Mouse (Mus musculus): ENCODE results near the gene Gm20708.

The Gm20708 gene

DNA sequence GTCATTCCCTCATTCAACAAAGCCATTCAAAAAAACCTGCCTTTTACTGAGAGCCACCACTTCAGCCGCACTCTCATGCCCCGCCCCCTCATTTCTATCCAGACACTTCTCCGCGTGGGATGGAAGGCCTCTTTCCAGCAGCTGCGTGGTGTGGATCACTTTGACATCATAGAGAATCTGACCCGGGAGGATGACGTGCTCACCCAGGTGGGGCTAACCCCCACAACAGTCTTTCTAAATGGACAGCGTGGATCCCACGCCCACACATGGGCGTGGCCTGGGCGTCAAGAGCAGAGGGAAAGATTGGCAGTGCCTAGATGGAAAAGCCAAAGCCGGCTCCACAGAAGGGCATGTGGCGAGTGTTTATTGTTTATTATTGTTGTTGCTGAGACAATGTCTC is 26.8 kb downstream of the Gm20708 start:
- peak; percentile 50 to 67 for DNase-seq

DNA sequence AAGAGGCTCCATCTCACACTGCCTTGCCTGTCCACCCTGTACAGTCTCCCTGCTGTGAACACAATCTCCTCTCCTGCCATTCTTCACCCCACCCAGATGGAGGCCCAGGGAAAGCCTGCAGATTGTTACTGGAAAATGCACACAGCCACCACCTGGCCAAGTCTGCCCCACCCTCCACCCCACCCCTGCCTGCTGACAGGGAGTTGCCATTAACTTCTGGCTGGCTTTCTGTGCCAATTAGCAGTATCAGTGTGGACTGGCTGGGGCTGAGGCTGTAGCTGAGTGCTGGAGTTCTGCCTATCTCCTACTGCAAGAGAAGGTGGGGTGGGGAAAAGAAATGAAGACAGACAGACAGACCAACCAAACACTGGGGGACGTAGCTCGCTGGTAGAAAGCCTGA is 29.1 kb downstream of the Gm20708 start:
- DNase-seq, result peak in 1 of 2 experiments; percentile 46

DNA sequence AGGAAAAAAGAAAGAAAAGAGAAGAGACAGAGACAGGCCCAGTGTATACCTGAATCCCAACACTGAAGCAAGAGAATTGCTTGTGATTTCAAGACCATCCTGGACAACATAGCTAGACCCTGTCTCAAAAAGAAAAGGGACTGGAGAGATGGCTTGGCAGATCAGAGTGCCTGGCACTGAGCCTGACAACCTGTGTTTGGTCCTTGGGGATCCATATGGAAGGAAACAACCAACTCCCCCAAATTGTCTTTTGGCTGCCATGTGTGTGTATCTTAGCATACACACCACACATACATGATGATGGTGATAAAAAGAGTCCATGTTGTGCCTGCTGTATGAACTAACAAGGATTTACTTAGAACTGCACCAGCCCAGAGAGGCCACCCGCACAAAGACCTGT is 29.6 kb downstream of the Gm20708 start:
- no peak for DNase-seq

DNA sequence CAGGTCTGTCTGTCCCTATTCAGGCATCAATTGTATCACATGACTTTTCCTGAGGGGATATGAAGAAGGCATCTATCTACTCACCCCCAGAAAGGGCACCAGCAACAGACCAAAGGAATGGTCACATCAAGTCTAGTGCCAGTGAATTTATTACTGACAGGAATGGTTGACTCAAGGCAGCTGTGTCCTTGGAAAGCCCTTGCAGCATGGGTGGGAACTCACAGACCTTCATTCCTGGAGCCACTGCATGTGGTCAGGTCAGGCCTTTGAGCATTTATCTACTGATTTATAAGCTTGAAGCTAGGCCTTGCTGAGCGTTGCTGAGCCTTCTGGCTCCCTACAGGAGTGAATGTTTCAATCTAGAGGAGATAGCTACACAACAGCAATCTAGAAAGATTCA is 31.4 kb downstream of the Gm20708 start:
- DNase-seq, result no peak

DNA sequence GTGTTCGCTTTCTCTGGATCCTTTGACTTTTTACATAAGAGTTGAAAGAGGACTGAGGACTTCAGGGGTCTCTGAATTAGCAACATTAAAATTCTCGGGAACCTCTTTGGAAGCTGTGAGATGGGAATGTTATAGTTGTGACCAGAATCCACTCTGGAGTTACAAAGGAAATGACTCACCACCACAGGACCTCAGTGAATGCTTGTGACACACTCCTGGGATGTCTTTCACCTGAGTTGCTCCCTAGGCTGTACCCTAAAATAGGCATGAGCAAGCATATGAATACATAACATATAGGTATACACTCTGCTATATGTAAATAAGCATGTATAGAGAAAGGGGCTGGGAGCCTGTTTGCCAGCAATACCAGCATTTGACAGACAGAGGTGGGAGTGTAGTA is 34.0 kb downstream of the Gm20708 start:
- no peak for DNase-seq

DNA sequence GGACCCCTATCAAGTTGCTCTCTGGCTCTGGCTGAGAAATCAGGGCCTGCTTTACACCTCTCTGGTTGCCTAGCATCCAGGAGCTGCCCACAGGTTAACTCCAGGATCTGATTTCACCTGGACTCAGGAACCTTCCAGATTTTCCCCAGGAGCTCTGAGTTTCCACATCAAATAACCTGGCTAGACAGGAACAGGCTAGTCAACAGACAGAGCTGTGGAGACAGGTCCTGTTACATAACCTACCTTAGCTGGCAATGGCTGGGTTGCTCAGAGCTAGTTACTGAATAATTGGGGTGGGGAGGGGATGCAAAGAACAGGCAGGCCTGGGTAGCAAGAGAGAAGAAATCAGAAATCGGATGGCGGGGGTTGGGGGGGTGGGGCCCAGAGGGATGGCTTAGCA is 35.5 kb downstream of the Gm20708 start:
- DNase-seq, result no peak

DNA sequence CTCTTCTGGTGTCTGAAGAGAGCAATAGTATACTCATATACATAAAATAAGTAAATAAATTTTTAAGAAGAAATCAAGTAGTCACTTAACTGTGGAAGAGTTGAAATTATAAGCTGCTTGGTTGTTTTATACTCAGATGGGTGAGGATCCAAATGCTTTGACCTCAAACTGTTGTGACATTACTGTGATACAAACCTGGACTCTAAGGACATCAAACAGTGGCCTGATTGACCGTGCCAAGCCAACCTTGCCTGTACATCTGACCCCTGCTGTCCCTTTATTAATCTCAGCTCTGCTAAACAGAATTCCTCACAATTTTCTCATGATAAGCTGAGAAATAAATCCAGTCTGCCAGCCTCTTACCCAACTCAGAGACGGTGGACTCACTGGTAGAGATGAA is 36.2 kb downstream of the Gm20708 start:
- DNase-seq, result no peak

DNA sequence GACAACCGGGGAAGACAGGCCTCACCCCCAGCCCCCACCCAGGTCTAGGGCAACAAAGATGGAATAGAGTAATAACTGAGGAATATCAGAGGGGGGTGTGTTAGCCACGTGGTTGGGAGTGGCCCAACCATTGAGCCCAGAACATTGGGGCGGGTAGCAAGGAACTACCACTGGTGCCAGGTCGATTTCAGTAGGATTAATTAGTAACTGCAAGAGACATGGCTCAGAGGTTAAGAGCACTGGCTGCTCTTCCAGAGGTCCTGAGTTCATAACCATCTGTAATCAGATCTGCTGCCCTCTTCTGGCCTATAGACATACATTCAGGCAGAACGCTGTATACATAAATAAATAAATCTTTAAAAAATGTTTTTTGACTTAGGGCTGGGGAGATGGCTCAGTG is 37.2 kb downstream of the Gm20708 start:
- peak in 1 of 2 experiments; percentile 38 for DNase-seq

DNA sequence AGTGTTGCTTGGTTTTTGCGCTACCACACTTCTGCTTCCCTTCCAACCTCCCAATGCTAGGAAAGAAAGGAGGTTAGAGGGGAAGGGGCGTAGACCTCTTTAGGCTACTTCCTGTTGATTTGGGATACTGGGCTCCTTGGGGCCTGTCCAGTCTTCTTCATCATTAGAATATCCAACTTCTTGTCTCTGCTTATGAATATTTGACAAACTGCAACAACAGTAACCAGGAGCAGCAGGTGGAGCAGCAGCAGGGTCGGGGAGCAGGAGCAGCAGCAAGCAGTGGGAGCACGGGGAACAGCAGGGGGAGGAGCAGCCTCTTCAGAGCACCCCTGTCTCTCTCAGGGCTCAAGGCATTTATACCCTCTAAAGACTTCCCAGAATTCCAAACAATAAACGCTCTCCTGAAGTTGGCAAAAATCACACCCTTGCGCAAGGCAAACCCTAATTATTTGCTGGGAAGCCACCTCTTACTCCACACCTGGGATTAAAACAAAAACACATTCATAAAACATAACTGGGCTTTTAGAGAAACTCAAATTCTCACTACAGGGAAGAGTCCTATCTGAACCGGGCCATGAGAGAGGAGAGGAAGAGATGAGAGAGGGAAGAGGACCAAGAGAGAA is 38.2 kb downstream of the Gm20708 start:
- no peak for DNase-seq

DNA sequence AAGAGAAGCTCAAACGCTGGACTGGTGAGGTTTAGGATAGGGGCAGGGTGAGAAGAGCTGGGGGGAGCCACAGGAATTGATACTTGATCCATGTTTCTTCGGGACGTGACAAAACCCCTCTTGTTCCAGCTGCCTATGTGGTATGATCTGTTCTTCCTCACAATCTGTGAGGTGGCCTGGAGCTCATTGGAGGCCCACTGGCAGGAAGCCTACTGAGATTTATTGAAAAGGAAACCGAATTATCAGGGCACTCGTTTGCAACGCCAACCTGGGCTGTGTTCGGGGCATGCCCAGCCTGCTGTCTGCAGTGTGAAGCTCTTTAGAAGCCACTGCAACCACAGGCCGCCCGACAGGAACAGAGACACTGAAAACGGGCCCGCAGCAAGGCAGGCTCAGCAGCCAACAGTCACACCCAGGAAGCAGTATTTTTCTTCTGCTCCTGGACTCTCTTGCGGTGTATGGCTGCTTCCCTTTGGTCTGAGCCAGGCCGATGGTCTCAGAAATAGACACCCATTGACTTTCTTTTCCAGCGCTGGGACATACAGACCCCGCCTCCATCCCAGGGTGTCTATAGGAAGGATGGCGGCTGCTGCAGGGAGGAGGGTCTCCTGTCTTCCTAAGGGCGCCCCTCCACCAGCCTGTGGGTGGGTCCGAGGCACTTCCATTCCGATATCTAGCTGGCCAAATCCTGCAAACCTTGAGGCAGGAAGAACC is 39.0 kb downstream of the Gm20708 start:
- DNase-seq, result no peak

DNA sequence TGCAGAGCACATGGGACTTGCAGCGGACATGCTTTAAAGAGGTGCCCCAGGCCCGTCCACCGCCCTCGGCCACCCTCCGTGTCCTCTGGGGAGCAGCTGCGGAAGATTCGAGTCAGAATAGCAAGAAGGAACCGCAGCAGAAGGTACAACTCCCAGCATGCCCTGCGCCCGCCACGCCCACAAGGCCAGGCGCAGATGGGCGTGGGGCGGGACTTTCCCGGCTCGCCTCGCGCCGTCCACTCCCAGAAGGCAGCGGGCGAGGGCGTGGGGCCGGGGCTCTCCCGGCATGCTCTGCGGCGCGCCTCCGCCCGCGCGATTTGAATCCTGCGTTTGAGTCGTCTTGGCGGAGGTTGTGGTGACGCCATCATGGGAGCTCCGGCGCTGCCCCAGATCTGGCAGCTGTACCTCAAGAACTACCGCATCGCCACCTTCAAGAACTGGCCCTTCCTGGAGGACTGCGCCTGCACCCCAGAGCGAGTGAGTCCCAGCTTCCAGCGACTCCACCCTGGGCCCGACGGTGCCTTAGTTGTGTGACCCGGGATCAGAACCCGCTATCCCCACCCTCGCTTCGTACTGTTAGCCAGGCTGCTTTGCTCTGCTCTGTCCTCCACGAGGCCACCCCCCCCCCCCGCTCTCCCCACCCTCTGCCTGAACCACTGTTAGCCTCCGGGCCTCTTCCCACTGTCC is 39.7 kb downstream of the Gm20708 start, which contains the start of gene Birc5:
Gene Birc5, plus strand, starts transcription at position 267 of the 687 bp plus-strand sequence.
- peak; percentile 98 to 99 for DNase-seq

DNA sequence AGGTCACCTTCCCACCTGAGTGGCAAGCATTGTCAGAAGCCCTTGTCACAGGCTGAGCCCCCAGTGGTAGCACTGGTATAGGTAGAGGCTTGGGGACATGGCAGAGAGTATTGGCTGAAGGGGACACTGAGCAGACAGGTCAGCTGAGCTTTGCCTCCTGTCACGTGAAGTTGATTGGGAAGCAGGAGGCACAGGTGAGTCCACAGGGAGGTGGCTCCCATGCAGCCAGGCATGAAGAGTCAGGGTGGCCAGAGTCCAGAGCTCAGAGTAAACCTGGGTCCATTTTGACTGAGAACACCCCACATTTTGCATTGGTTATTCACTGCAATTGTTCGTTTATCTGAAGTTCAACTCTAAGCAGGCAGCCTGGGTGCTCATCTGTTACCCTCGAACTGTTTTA is 43.4 kb downstream of the Gm20708 start:
- DNase-seq, result no peak

DNA sequence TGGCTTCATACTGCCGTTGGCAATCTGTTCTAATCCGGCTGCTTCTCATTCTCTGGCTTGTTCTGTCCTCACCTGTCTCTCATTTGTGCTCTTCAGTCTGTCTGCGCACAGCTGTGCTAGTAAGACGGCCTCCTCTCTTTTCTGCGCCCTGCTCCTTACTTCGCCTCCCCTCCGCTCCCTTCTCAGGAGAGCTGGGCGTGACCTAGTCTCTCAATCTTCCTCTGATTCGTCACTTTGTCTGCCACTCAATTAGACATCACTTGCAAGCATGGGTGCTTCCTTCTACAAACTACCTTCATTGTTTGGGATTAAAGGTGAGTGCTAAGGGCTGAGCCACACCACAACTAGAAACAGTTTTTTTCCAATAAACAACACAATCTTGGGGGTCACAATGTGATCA is 44.8 kb downstream of the Gm20708 start:
- DNase-seq, result no peak

DNA sequence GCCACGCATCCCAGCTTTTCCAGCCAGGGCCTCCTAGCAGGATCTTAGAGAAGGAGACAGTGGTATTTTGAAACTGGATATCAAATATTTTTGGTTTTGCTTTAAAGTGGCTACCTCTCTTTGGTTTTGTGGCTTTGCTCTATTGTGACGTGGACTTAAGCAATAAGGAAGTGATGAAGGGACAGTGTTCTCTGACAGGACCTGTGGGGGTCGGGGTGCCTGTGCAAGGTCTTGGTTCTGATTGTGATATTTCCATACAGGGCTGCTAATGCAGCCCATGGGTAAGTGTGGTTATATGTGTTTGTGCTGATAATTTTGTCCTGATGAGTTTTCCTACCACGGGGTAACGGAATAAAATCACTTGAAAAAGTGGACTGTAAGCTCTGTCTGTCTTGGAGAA is 45.9 kb downstream of the Gm20708 start:
- DNase-seq, result no peak

DNA sequence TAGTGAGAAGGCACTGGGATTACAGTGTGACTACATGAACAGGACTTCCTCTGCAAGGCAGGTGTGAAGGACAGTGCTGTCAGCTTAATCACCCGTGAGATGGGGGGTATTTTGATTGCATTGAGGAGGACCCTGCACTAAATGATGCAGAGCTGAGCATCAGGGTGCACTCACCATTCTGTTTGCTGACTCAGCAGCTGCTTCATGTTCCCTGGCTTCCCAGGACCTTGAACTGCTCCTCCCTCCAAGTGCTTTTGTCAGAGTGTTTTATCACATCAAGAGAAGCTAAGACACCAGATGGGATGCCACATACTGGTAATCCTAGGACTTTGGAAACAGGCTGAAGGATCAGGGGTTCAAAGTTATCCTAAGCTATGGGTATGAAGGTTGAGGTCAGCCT is 46.5 kb downstream of the Gm20708 start:
- DNase-seq, result no peak

DNA sequence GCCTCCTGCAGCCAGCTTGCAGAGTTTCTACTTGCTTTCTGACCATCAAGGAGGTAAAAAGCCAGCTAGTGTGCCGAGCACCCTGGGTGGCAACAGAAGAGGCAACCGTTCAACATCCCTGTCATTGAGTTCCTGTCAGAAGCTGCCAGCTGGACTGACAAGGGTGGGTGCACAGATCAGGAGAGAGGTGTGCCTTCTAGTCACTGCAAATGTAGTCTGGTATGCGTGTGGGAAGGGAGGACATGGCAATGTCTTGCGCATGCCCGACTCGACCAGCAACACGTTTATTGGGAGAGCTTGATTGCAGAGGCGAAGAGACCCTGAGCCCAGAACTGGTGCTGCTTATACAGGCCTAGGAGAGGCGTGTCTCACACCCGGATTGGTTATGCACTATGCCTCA is 48.0 kb downstream of the Gm20708 start:
- no peak for DNase-seq

DNA sequence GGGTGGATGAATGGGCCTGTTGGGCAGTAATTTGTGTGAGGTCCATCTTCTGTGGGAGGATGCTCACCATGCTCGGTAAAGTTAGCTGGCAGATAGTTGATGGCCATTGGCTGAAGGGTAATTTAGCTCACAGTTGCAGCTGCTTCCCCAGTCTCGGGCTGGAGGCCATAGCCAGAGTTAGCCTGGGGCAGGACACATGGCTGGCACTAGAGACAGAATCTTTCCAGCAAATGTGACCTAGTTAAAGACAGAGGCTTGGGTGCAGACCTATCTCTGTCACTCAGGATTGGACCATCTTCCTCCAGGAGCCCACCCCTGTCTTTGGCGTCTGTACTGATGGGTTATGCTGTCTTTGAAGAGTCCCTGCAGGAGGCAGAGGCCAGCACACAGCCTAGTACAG is 48.9 kb downstream of the Gm20708 start:
- DNase-seq, result no peak

DNA sequence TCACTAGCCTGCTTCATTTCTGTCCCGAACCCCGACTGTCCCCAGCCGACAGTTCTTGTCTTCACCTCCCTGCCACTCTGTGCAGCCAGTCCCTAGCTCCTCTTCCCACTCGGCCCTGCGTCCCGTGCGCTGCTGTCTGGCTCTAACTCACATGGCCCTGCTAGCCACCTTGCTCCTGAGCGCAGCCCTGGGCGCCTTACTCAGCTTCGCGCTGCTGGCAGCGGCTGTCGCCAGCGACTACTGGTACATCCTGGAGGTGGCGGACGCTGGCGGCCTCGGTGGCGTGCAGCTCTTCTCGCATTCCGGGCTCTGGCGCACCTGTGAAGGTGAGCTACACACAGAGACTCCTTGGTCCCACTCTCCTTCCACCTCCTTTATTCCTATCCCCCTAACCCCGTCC is 51.1 kb downstream of the Gm20708 start, which contains the start of gene Tmem235:
Gene Tmem235, plus strand, starts transcription at position 152 of the 400 bp plus-strand sequence.
- peak; percentile 33 to 45 for DNase-seq

DNA sequence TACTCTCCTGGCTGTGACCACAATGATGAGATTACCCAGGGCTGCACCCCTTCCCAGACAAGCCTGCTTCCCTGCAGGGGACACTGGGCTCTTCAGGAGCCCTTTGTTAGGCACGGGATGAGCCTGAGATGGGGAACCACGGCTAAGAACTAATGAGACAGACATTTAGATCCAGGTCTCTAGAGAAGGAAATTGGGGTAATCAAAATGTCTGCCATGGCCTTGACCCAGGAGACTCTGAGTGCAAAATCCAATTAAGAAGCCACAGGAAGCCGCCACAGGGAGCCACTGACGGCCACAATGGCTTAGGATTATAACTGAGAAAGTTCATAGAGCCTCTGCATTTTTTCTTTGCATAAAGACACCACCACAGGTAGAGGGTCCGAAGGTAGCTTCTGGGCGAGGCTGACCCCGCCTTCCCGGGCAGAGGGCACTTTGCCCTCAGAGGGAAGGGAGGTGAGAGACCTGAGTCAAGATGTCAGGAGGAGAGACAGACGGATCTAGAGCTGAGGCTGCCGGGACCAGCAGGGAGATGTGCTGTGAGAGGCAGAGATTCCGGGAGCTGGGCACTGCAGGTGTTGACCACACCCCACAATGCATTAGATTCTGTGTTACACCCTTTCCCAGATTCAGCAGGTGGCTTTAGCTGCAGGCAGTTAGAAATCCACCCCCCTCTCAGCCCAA is 53.8 kb downstream of the Gm20708 start:
- DNase-seq, result peak in 1 of 2 experiments; percentile 61

DNA sequence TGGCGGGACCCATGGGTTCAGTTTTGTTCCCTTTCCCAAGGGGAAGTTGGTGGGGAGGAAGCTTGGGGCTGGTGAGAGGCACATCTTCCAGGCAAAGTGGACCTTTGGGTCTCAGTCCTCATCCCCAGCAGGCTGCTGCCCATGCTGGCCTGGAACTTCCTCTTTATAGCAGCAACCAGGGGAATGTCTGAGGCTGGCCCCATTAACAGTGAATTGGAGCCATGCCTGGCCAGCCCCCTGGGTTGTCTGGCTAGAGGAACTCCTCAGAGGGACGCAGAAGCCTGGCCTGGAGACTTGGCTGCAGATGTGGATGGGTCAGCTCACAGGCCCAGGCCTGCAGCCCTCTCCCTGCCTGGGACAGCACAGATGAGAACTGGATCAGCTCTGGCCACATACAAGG is 55.3 kb downstream of the Gm20708 start:
- DNase-seq, result no peak

DNA sequence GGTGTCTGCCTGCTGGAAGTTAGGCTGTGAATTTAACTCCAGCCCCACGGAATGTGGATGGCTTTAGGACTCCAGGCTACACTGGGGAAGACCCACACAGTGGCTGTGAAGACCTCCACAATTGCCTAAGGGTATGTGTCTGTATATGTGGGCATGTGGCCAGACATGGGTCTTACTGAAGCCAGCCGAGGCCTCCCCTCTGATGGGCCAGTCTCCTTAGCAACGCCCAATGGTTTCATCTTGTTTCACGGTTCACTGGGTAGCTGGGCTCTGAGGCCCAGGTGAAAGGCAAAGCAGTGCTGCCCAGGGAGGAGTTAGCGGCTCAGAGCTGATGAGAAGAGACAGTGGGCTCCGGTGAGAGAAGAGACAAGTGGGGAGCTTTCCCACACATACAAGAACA is 56.5 kb downstream of the Gm20708 start:
- DNase-seq, result peak; percentile 46 to 58

DNA sequence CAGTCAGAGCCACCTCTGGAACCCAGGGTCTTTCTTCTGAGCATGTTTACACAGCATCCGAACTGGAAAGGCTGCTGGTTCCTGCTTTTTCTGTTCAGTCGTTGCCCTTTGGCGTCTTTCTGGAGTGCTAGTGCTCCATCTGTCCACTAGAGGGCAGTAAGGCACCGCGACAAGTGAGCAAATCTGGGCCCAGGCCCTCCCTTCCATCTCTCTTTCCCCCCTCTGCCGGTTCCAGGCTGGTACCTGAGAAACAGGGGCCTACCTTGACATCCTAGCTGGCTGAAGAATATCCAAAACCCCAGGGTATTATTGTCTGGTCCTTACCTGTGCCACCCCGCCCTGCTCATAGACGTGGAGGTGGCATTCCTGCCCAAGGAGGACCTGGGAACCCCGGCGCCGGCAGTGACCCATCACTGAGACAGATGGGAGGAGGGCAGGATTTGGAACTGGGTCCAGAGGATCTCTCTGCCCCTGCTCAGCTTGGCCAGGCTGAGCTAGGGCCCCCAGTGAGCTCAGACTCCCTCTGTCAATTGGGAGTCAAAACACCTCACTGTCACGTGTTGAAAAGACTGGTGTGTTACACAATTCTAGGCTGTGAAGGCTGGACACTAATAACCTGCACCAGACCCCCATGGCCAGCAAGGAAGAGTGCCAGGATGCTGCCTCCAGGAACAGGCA is 61.4 kb downstream of the Gm20708 start:
- DNase-seq, result peak; percentile 77 to 84

DNA sequence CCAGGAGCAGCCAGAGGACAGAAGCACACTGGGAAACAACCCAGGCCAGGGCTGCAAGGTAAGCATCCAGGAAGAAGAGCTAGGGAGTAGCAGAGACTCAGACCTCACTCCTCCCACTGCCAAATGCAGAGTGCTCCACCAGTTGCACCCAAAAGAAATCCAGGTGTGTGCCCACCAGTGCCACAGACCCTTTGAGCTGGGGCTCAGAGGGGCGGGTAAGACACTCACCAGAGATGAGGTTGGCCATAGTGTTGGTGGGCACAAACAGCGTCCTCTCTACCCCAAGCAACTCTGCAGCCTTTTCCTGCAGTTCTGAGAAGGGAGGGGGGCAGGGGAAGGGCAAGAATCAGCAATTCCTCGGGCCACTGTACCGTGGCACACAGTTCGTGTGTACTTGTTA is 61.9 kb downstream of the Gm20708 start:
- DNase-seq, result no peak

Measured in kidney, postnatal 4 days (tissue).